Mouse (Mus musculus) midbrain, embryonic 12.5 days (tissue): ENCODE measurements around the gene Fstl4. TPM values are rescaled to one million over a fixed set of nuclear protein-coding genes. Genes with fewer than 3 reads are reported as not detected.
A peak's percentile ranks its signal among the peaks of the same experiment; 100 is the strongest.

Source experiments
- ATAC-seq: fragments of 200-750 bp; cut with Nextera tagmentation; 2 replicates; pipeline ENCODE4 v1.8.0; 2017; ENCODE audit warnings: low read depth, moderate TSS enrichment, moderate library complexity; ENCODE audit not compliant: low FRiP score
- H3K27ac ChIP-seq: fragments of 300-500 bp; sonication (generic); replicated peaks from 2 replicates; pipeline ENCODE4 v1.5.1; 2016; ENCODE audit warnings: mild to moderate bottlenecking
- H3K27me3 ChIP-seq: fragments of 300-500 bp; sonication (generic); 2 replicates; pipeline ENCODE4 v1.6.1; 2016; ENCODE audit warnings: mild to moderate bottlenecking
- H3K36me3 ChIP-seq: fragments of 300-500 bp; sonication (generic); 2 replicates; pipeline ENCODE4 v1.6.1; 2016
- H3K4me1 ChIP-seq: fragments of 300-500 bp; sonication (generic); 2 replicates; pipeline ENCODE4 v1.6.1; 2016
- H3K4me2 ChIP-seq: fragments of 300-500 bp; sonication (generic); replicated peaks from 2 replicates; pipeline ENCODE4 v1.6.1; 2016; ENCODE audit warnings: mild to moderate bottlenecking, moderate library complexity
- H3K4me3 ChIP-seq: fragments of 300-500 bp; sonication (generic); 2 replicates; pipeline ENCODE4 v1.5.1; 2016; ENCODE audit warnings: mild to moderate bottlenecking
- H3K9ac ChIP-seq: fragments of 300-500 bp; sonication (generic); replicated peaks from 2 replicates; pipeline ENCODE4 v1.6.1; 2016; ENCODE audit warnings: mild to moderate bottlenecking, moderate library complexity
- H3K9me3 ChIP-seq: fragments of 300-500 bp; sonication (generic); 2 replicates; pipeline ENCODE4 v1.6.1; 2016; ENCODE audit warnings: mild to moderate bottlenecking
- WGBS: fragments of 180-500 bp; shearing (Covaris S2); methylation state at CpG from one replicate; pipeline ENCODE4 v1.1.7; 2016; 5-methylcytosine and 5-hydroxymethylcytosine counted together
- polyA plus RNA-seq: library from polyadenylated mRNA; unstranded; fragments of >200 nt; fragmentation: Nextera tagmentation; extraction: Ambion mirVana; gene quantifications from 2 replicates; pipeline ENCODE4 v1.2.1, GENCODE M21; 2016

The Fstl4 gene
- polyA plus RNA-seq, 1 experiment from 2014 or later: 2.6 TPM

GRCm38 (mm10) chr11:52875916-52876765 lies 111.7 kb downstream of the Fstl4 start:
- peaks cover 3% of the 10 kb centered on the region; the same call in 1 of the 2 replicates for H3K9me3 ChIP-seq
- H3K4me1 ChIP-seq: no peaks in the 10 kb centered on the region
- H3K4me3 ChIP-seq: no peak overlapping the region
- 89% methylated on average over 19 of the region's 19 CpGs for WGBS
- no peaks in the 10 kb centered on the region for H3K27me3 ChIP-seq
- no peak overlapping the region for H3K9ac ChIP-seq
- no peaks in the 10 kb centered on the region for H3K36me3 ChIP-seq
- no peak for ATAC-seq
- no peak overlapping the region for H3K4me2 ChIP-seq
- no peak overlapping the region for H3K27ac ChIP-seq

- no peaks in the 10 kb centered on the region for H3K27me3 ChIP-seq
- WGBS: 77% methylated on average over 2 of the region's 2 CpGs
- H3K4me2 ChIP-seq: no peak overlapping the region
- ATAC-seq: no peak
- no peak overlapping the region for H3K27ac ChIP-seq
- H3K4me3 ChIP-seq: no peak overlapping the region
- H3K36me3 ChIP-seq: no peaks in the 10 kb centered on the region
- H3K9ac ChIP-seq: no peak overlapping the region
- H3K4me1 ChIP-seq: no peaks in the 10 kb centered on the region
- H3K9me3 ChIP-seq: peaks cover 3% of the 10 kb centered on the region; the same call in 1 of the 2 replicates
Measured at GRCm38 (mm10) chr11:52877662-52878061, 113.2 kb downstream of the Fstl4 start.

DNA sequence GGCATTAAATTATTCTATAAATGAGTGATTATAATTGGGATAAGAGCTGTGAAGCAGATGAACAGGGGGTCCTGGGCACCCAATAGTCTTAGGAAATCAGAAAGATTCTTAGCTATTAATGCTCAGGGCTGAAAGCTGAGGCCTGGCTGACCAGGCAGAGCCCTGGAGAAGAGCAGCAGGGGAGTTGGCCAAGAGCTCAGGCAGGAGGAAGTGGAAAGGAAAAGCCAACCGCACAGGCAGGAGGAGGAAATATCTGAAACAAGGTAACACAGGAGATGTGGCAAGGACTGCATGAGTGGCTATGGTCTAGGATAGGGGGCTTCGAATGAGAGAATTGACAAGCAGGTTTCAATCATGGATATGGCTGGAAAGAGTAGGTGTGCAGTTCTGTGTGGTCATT lies 115.5 kb downstream of the Fstl4 start:
- H3K9ac ChIP-seq: no peak overlapping the region
- WGBS: 91% methylated on average over 2 of the region's 2 CpGs
- no peak for ATAC-seq

GRCm38 (mm10) chr11:52886559-52887303 lies 122.3 kb downstream of the Fstl4 start:
- H3K27ac ChIP-seq: no peak overlapping the region
- peaks cover 21% of the 10 kb centered on the region for H3K4me1 ChIP-seq
- H3K9ac ChIP-seq: no peak overlapping the region
- 15% methylated on average over 6 of the region's 6 CpGs for WGBS
- no peak overlapping the region for H3K4me3 ChIP-seq
- no peak for ATAC-seq
- no peaks in the 10 kb centered on the region for H3K9me3 ChIP-seq
- no peaks in the 10 kb centered on the region for H3K36me3 ChIP-seq
- H3K27me3 ChIP-seq: peaks cover 27% of the 10 kb centered on the region
- no peak overlapping the region for H3K4me2 ChIP-seq

More for the DNA sequence above, 115.5 kb downstream of the Fstl4 start:
- H3K4me1 ChIP-seq: no peaks in the 10 kb centered on the region
- peaks cover 8% of the 10 kb centered on the region; the same call in 1 of the 2 replicates for H3K27me3 ChIP-seq
- H3K27ac ChIP-seq: no peak overlapping the region
- no peak overlapping the region for H3K4me3 ChIP-seq
- no peaks in the 10 kb centered on the region for H3K9me3 ChIP-seq
- H3K36me3 ChIP-seq: no peaks in the 10 kb centered on the region
- H3K4me2 ChIP-seq: no peak overlapping the region

DNA sequence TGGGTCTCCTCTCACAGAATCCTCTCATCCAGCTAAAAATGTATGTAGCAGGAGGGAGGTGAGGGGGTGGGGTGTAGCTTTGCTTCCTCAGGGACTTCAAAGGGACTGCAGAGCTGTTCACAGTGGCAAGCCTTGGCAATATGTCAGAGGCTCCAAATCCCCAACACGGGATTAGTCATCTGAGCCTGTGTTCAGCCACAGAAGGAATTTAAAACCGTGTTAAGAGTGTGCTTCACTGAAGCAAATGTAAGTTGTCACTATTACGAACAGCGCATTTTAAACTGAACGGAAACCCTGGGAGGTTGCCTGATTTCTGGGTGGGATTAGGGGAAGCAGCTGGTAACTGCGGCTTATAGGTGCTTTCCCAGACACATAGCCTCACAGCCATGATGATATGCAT lies 123.7 kb downstream of the Fstl4 start:
- H3K36me3 ChIP-seq: no peaks in the 10 kb centered on the region
- peak; percentile 34; the same call in 1 of the 2 replicates for ATAC-seq
- WGBS: 7% methylated on average over 6 of the region's 6 CpGs

GRCm38 (mm10) chr11:52889527-52889926 lies 125.1 kb downstream of the Fstl4 start:
- Histone ChIP-seq H3K36me3 (no peaks in the 10 kb centered on the region), H3K9me3 (no peaks in the 10 kb centered on the region)

More for the DNA sequence above, 123.7 kb downstream of the Fstl4 start:
- Histone ChIP-seq H3K9me3 (no peaks in the 10 kb centered on the region), H3K9ac (no peak overlapping the region), H3K27me3 (peaks cover 30% of the 10 kb centered on the region), H3K4me3 (no peak overlapping the region), H3K4me2 (no peak overlapping the region), H3K27ac (no peak overlapping the region), H3K4me1 (peaks cover 21% of the 10 kb centered on the region)

GRCm38 (mm10) chr11:52890156-52890555 lies 125.7 kb downstream of the Fstl4 start:
- Histone ChIP-seq H3K4me3 (no peak overlapping the region), H3K9me3 (no peaks in the 10 kb centered on the region), H3K4me1 (peaks cover 21% of the 10 kb centered on the region), H3K4me2 (no peak overlapping the region), H3K9ac (no peak overlapping the region), H3K27me3 (peaks cover 28% of the 10 kb centered on the region), H3K27ac (no peak overlapping the region), H3K36me3 (no peaks in the 10 kb centered on the region)
- ATAC-seq: no peak
- WGBS: 86% methylated on average over 7 of the region's 7 CpGs

More at GRCm38 (mm10) chr11:52889527-52889926, 125.1 kb downstream of the Fstl4 start:
- Histone ChIP-seq H3K9ac (no peak overlapping the region), H3K4me3 (no peak overlapping the region), H3K27me3 (peaks cover 28% of the 10 kb centered on the region), H3K4me1 (peaks cover 21% of the 10 kb centered on the region), H3K27ac (no peak overlapping the region), H3K4me2 (no peak overlapping the region)
- ATAC-seq: no peak
- WGBS: 81% methylated on average over 4 of the region's 4 CpGs

- no peak overlapping the region for H3K4me3 ChIP-seq
- H3K27me3 ChIP-seq: no peaks in the 10 kb centered on the region
- no peak overlapping the region for H3K27ac ChIP-seq
- H3K9me3 ChIP-seq: no peaks in the 10 kb centered on the region
- no peak overlapping the region for H3K4me2 ChIP-seq
- H3K4me1 ChIP-seq: no peaks in the 10 kb centered on the region
- WGBS: 76% methylated on average over 5 of the region's 5 CpGs
- no peaks in the 10 kb centered on the region for H3K36me3 ChIP-seq
- H3K9ac ChIP-seq: no peak overlapping the region
- ATAC-seq: no peak
Measured at GRCm38 (mm10) chr11:52904101-52904500, 139.7 kb downstream of the Fstl4 start.

DNA sequence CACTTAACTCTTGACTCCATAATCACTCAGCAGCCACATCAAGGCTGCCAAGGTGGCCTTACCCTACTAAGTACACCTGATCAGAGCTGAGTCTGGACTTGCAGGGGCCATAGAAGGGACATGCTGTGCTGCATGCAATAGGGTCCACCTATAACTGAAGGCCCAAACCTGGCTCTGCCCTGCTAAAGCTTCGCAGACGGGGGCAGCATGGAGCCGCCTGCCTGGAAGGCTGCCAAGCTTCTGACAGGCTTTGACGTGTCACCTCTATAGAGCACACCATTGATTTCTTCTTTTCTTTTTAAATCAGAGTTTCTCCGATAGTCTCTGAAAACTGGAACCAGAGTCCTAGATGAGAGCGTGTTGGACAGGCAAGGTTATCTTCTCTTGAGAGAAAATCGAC lies 146.4 kb downstream of the Fstl4 start:
- 67% methylated on average over 7 of the region's 7 CpGs for WGBS
- no peaks in the 10 kb centered on the region for H3K36me3 ChIP-seq
- no peak for ATAC-seq
- H3K4me1 ChIP-seq: peaks cover 7% of the 10 kb centered on the region; the same call in 1 of the 2 replicates
- H3K27ac ChIP-seq: no peak overlapping the region
- no peak overlapping the region for H3K4me2 ChIP-seq
- H3K4me3 ChIP-seq: no peak overlapping the region
- H3K9ac ChIP-seq: no peak overlapping the region
- H3K27me3 ChIP-seq: no peaks in the 10 kb centered on the region
- no peaks in the 10 kb centered on the region for H3K9me3 ChIP-seq

DNA sequence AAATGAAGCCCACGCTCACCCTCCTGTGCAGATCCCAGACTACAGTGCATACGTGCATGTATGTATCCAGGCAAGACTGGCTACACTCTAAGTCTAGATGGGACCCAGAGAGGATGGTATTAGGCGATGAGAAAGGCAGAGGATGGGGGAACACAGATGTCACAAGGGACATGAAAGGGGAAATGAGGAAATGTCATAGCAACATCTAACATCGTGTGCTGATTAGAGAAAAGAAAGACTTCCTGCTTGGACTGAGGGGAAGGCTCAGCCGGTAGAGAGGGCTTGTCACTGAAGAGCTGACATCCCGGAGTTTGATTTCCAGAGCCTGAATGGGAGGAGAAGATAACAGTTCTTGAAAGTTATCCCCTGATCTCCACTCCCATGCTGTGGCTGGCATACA lies 150.0 kb downstream of the Fstl4 start:
- no peak overlapping the region for H3K4me2 ChIP-seq
- no peaks in the 10 kb centered on the region for H3K9me3 ChIP-seq
- 77% methylated on average over 6 of the region's 6 CpGs for WGBS
- H3K4me3 ChIP-seq: no peak overlapping the region
- H3K36me3 ChIP-seq: no peaks in the 10 kb centered on the region
- peaks cover 8% of the 10 kb centered on the region; the same call in 1 of the 2 replicates for H3K4me1 ChIP-seq
- no peak overlapping the region for H3K9ac ChIP-seq
- no peak overlapping the region for H3K27ac ChIP-seq
- no peaks in the 10 kb centered on the region for H3K27me3 ChIP-seq
- ATAC-seq: no peak

DNA sequence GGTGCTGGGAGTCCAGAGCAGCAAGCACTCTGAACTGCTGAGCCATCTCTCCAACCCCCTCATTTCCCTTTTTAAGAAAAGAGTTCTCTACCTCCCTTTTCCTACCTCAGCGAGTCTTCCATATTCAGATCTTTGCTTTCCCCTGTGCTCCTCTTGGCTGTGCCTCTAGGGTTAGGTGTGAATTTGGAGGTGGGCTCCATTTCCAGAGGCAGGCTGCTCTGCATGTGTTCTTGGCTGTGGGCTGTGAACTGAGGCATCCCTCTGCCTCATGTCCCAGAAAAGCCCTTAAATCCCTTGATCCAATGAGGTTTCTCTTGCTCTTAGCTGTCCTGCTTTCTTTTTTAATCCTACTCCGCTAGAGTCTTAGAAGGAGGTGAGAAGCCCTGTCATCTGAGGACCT lies 151.2 kb downstream of the Fstl4 start:
- H3K27me3 ChIP-seq: no peaks in the 10 kb centered on the region
- no peak overlapping the region for H3K9ac ChIP-seq
- no peak overlapping the region for H3K27ac ChIP-seq
- H3K36me3 ChIP-seq: no peaks in the 10 kb centered on the region
- H3K9me3 ChIP-seq: no peaks in the 10 kb centered on the region
- H3K4me2 ChIP-seq: no peak overlapping the region
- peaks cover 12% of the 10 kb centered on the region for H3K4me1 ChIP-seq
- no peak overlapping the region for H3K4me3 ChIP-seq
- ATAC-seq: no peak
- WGBS: 93% methylated on average over 2 of the region's 2 CpGs
